Mouse (Mus musculus) neural tube, embryonic 13.5 days (tissue): ENCODE results near the gene Lsm3. TPM values are rescaled to one million over a fixed set of nuclear protein-coding genes. Genes with fewer than 3 reads are reported as not detected.
A peak's percentile ranks its signal among the peaks of the same experiment; 100 is the strongest.

Source experiments
- ATAC-seq: fragments of 200-750 bp; cut with Nextera tagmentation; 2 replicates; pipeline ENCODE4 v1.8.0; 2017; ENCODE audit warnings: low read depth, mild to moderate bottlenecking, moderate TSS enrichment, moderate library complexity
- H3K27ac ChIP-seq: fragments of 300-500 bp; sonication (generic); replicated peaks from 2 replicates; pipeline ENCODE4 v1.5.1; 2015; ENCODE audit warnings: moderate library complexity, mild to moderate bottlenecking, inconsistent platforms
- H3K27me3 ChIP-seq: fragments of 300-500 bp; sonication (generic); 2 replicates; pipeline ENCODE4 v1.6.1; 2015; ENCODE audit warnings: mild to moderate bottlenecking, inconsistent platforms
- H3K36me3 ChIP-seq: fragments of 300-500 bp; sonication (generic); 2 replicates; pipeline ENCODE4 v1.6.1; 2015; ENCODE audit warnings: mild to moderate bottlenecking, inconsistent platforms
- H3K4me1 ChIP-seq: fragments of 300-500 bp; sonication (generic); replicated peaks from 2 replicates; pipeline ENCODE4 v1.6.1; 2015; ENCODE audit warnings: inconsistent platforms
- H3K4me2 ChIP-seq: fragments of 300-500 bp; sonication (generic); 2 replicates; pipeline ENCODE4 v1.6.1; 2015; ENCODE audit warnings: inconsistent platforms, mild to moderate bottlenecking, moderate library complexity
- H3K4me3 ChIP-seq: fragments of 300-500 bp; sonication (generic); 2 replicates; pipeline ENCODE4 v1.5.1; 2015; ENCODE audit warnings: mild to moderate bottlenecking, inconsistent platforms
- H3K9ac ChIP-seq: fragments of 300-500 bp; sonication (generic); 2 replicates; pipeline ENCODE4 v1.6.1; 2015; ENCODE audit warnings: moderate library complexity, mild to moderate bottlenecking, inconsistent platforms
- H3K9me3 ChIP-seq: fragments of 300-500 bp; sonication (generic); 2 replicates; pipeline ENCODE4 v1.6.1; 2016; ENCODE audit warnings: inconsistent platforms
- WGBS: fragments of 180-500 bp; shearing (Covaris S2); methylation state at CpG from one replicate; pipeline ENCODE4 v1.1.7; 2015; 5-methylcytosine and 5-hydroxymethylcytosine counted together
- polyA plus RNA-seq: library from polyadenylated mRNA; unstranded; fragments of >200 nt; fragmentation: Nextera tagmentation; extraction: Ambion mirVana; gene quantifications from 2 replicates; pipeline ENCODE4 v1.2.1, GENCODE M21; 2015

The Lsm3 gene
- polyA plus RNA-seq, 1 experiment from 2014 or later: 167 TPM

GRCm38 (mm10) chr6:91514737-91515362 lies 878 bp upstream of the Lsm3 start:
- 27% methylated on average over 10 of the region's 10 CpGs for WGBS
- H3K4me2 ChIP-seq: peak overlapping the region; percentile 71
- no peaks in the 10 kb centered on the region for H3K9me3 ChIP-seq
- H3K36me3 ChIP-seq: peaks cover 32% of the 10 kb centered on the region
- ATAC-seq: no peak
- H3K4me3 ChIP-seq: peak overlapping the region; percentile 85
- no peaks in the 10 kb centered on the region for H3K27me3 ChIP-seq
- H3K9ac ChIP-seq: peak overlapping the region; percentile 76
- peaks cover 23% of the 10 kb centered on the region for H3K4me1 ChIP-seq
- H3K27ac ChIP-seq: peak overlapping the region; percentile 76; the same call in 1 of the 2 replicates

- no peak overlapping the region for H3K4me2 ChIP-seq
- H3K27me3 ChIP-seq: no peaks in the 10 kb centered on the region
- peak overlapping the region; percentile 41; the same call in 1 of the 2 replicates for H3K9ac ChIP-seq
- peaks cover 23% of the 10 kb centered on the region for H3K4me1 ChIP-seq
- no peaks in the 10 kb centered on the region for H3K9me3 ChIP-seq
- ATAC-seq: no peak
- no peak overlapping the region for H3K4me3 ChIP-seq
- H3K27ac ChIP-seq: no peak overlapping the region
- WGBS: 91% methylated on average over 7 of the region's 7 CpGs
- peaks cover 59% of the 10 kb centered on the region for H3K36me3 ChIP-seq
Observed at GRCm38 (mm10) chr6:91518454-91519020, 2.8 kb downstream of the Lsm3 start.

DNA sequence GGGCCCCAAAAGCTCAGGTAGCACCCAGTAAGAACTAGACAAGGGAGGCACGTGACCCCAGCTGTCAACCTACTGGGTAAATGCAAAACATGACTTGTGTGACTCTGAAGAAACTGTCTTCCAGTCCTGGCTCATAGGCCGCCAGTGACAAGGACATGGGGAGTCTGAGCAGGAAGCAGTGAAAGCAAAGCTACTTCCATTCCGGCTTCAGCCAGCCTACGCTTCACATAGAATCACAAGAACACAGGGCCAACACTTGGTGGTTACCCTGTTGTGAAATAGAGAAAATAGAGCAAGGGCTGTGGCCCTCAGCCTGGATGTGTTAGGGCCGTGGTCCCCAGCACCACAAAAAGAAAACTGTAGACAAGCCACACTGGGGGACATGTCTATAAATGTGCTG lies 7.1 kb downstream of the Lsm3 start:
- 92% methylated on average over 5 of the region's 5 CpGs for WGBS
- Histone ChIP-seq H3K27me3 (no peaks in the 10 kb centered on the region), H3K27ac (no peak overlapping the region), H3K9me3 (no peaks in the 10 kb centered on the region), H3K4me3 (no peak overlapping the region), H3K36me3 (peaks cover 72% of the 10 kb centered on the region), H3K9ac (no peak overlapping the region), H3K4me2 (no peak overlapping the region), H3K4me1 (0 out of 2 replicates have a peak, but pooled peaks cover 3% of the 10 kb centered on the region)
- ATAC-seq: no peak

- H3K27ac ChIP-seq: no peak overlapping the region
- H3K27me3 ChIP-seq: no peaks in the 10 kb centered on the region
- no peak overlapping the region for H3K4me3 ChIP-seq
- ATAC-seq: no peak
- H3K9me3 ChIP-seq: no peaks in the 10 kb centered on the region
- no peak overlapping the region for H3K4me2 ChIP-seq
- H3K9ac ChIP-seq: no peak overlapping the region
- WGBS: 90% methylated on average over 4 of the region's 4 CpGs
- peaks cover 52% of the 10 kb centered on the region for H3K36me3 ChIP-seq
- 0 out of 2 replicates have a peak, but pooled peaks cover 3% of the 10 kb centered on the region for H3K4me1 ChIP-seq
Observed at GRCm38 (mm10) chr6:91525544-91525943, 9.8 kb downstream of the Lsm3 start.

GRCm38 (mm10) chr6:91527227-91527860 lies 11.6 kb downstream of the Lsm3 start:
- 49% methylated on average over 5 of the region's 5 CpGs for WGBS
- Histone ChIP-seq H3K4me2 (no peak overlapping the region), H3K4me1 (0 out of 2 replicates have a peak, but pooled peaks cover 3% of the 10 kb centered on the region), H3K4me3 (no peak overlapping the region), H3K9ac (no peak overlapping the region), H3K27ac (no peak overlapping the region), H3K27me3 (no peaks in the 10 kb centered on the region), H3K9me3 (no peaks in the 10 kb centered on the region), H3K36me3 (peaks cover 34% of the 10 kb centered on the region)
- peak; percentile 50; the same call in 1 of the 2 replicates for ATAC-seq

- no peaks in the 10 kb centered on the region for H3K9me3 ChIP-seq
- H3K27me3 ChIP-seq: no peaks in the 10 kb centered on the region
- H3K36me3 ChIP-seq: peaks cover 25% of the 10 kb centered on the region
- H3K27ac ChIP-seq: no peak overlapping the region
- no peak overlapping the region for H3K4me2 ChIP-seq
- 88% methylated on average over 7 of the region's 7 CpGs for WGBS
- H3K4me3 ChIP-seq: no peak overlapping the region
- ATAC-seq: no peak
- H3K4me1 ChIP-seq: peaks cover 4% of the 10 kb centered on the region; the same call in 1 of the 2 replicates
- H3K9ac ChIP-seq: no peak overlapping the region
Observed at GRCm38 (mm10) chr6:91528265-91528664, 12.5 kb downstream of the Lsm3 start.

- peaks cover 12% of the 10 kb centered on the region for H3K4me1 ChIP-seq
- H3K4me3 ChIP-seq: no peak overlapping the region
- no peak overlapping the region for H3K27ac ChIP-seq
- no peak for ATAC-seq
- H3K36me3 ChIP-seq: peaks cover 7% of the 10 kb centered on the region; the same call in 1 of the 2 replicates
- no peaks in the 10 kb centered on the region for H3K9me3 ChIP-seq
- no peak overlapping the region for H3K9ac ChIP-seq
- 93% methylated on average over 8 of the region's 8 CpGs for WGBS
- H3K27me3 ChIP-seq: no peaks in the 10 kb centered on the region
- H3K4me2 ChIP-seq: no peak overlapping the region
Observed at GRCm38 (mm10) chr6:91530673-91531072, 14.9 kb downstream of the Lsm3 start.

DNA sequence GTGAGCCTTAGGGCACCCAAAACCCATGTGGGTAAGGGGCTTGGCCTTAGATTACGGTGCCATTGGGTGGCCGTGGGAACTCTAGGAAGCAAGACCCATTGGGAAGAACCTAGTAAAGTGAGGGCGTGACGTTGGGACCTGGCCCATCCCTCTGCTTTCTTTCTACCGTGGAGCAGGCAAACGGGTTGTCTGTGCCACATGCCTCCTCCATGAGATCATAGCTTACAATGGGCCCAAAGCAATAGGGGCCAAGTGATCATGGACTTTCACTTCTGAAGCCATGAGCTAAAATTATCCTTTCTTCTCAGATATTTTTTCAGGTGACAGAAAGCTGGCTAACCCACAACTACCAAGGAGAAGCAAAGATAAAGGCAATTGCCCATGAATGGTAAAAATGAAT lies 15.5 kb downstream of the Lsm3 start:
- no peak overlapping the region for H3K4me2 ChIP-seq
- H3K36me3 ChIP-seq: peaks cover 7% of the 10 kb centered on the region; the same call in 1 of the 2 replicates
- no peak for ATAC-seq
- peaks cover 12% of the 10 kb centered on the region for H3K4me1 ChIP-seq
- H3K9ac ChIP-seq: no peak overlapping the region
- no peaks in the 10 kb centered on the region for H3K27me3 ChIP-seq
- no peaks in the 10 kb centered on the region for H3K9me3 ChIP-seq
- 84% methylated on average over 6 of the region's 6 CpGs for WGBS
- no peak overlapping the region for H3K27ac ChIP-seq
- no peak overlapping the region for H3K4me3 ChIP-seq

DNA sequence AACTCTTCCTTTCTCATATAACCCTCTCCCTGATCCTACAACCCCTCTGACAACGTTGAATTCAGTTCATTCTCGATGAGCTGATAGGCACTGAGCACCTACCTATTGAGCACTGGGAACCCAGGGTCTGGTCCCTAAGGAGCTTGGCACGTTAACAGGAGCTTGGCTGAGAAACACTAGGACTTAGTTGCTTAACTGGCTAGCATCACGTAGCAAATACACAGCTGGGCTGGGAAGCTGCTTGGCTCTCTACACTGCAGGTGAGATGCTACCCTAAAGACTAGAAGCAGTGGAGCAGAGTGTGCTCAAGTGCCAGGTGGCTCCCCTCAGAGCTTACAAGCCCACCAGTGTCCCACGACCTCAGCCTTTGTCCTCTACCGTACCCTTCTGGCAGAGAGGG lies 16.9 kb downstream of the Lsm3 start:
- H3K4me1 ChIP-seq: peaks cover 9% of the 10 kb centered on the region
- no peaks in the 10 kb centered on the region for H3K9me3 ChIP-seq
- WGBS: 74% methylated on average over 6 of the region's 6 CpGs
- no peak overlapping the region for H3K4me2 ChIP-seq
- H3K4me3 ChIP-seq: no peak overlapping the region
- H3K36me3 ChIP-seq: peaks cover 7% of the 10 kb centered on the region; the same call in 1 of the 2 replicates
- 0 out of 2 replicates have a peak, but pooled peaks have one; percentile 32 for ATAC-seq
- H3K9ac ChIP-seq: no peak overlapping the region
- H3K27ac ChIP-seq: no peak overlapping the region
- H3K27me3 ChIP-seq: no peaks in the 10 kb centered on the region

DNA sequence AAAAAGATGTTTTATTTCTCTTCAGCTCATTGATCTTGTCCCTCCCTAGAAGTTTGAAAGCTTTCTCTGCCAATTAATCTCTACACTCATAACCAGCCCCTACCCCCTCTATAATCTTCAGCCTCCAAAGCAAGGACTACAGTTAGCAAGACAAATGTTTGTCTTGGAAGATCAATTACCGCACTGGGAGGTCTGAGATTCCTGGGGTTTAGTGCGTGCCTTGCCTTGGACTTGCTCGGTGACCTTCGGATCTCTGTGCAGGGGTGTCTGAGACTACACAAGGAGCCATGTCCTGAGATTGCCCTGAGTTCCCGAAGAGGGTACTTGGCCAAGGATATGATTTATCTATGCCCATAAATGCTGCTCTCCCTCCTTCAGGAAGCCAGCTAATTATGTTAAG lies 17.6 kb downstream of the Lsm3 start:
- Histone ChIP-seq H3K27ac (peak overlapping the region; percentile 54; the same call in 1 of the 2 replicates), H3K36me3 (peaks cover 7% of the 10 kb centered on the region; the same call in 1 of the 2 replicates), H3K27me3 (no peaks in the 10 kb centered on the region), H3K4me2 (no peak overlapping the region), H3K4me3 (no peak overlapping the region), H3K9me3 (no peaks in the 10 kb centered on the region), H3K4me1 (peaks cover 9% of the 10 kb centered on the region), H3K9ac (no peak overlapping the region)
- 43% methylated on average over 5 of the region's 5 CpGs for WGBS
- ATAC-seq: peak; percentile 50; the same call in 1 of the 2 replicates

- Histone ChIP-seq H3K27ac (0 out of 2 replicates have a peak overlapping the region, but pooled peaks have one; percentile 54), H3K4me3 (no peak overlapping the region), H3K36me3 (peaks cover 5% of the 10 kb centered on the region; the same call in 1 of the 2 replicates), H3K27me3 (no peaks in the 10 kb centered on the region), H3K9ac (0 out of 2 replicates have a peak overlapping the region, but pooled peaks have one; percentile 8), H3K4me1 (peaks cover 9% of the 10 kb centered on the region), H3K4me2 (no peak overlapping the region), H3K9me3 (no peaks in the 10 kb centered on the region)
- 36% methylated on average over 2 of the region's 2 CpGs for WGBS
- ATAC-seq: no peak; the same call in 1 of the 2 replicates
Observed at GRCm38 (mm10) chr6:91533771-91534170, 18.0 kb downstream of the Lsm3 start.

- Histone ChIP-seq H3K4me1 (peaks cover 9% of the 10 kb centered on the region), H3K36me3 (no peaks in the 10 kb centered on the region), H3K9ac (no peak overlapping the region), H3K27ac (0 out of 2 replicates have a peak overlapping the region, but pooled peaks have one; percentile 13), H3K27me3 (no peaks in the 10 kb centered on the region), H3K4me2 (no peak overlapping the region), H3K4me3 (no peak overlapping the region), H3K9me3 (no peaks in the 10 kb centered on the region)
- WGBS: 78% methylated on average over 4 of the region's 4 CpGs
- ATAC-seq: no peak
Observed at GRCm38 (mm10) chr6:91534268-91534667, 18.5 kb downstream of the Lsm3 start.
